Mouse (Mus musculus): ENCODE data around the gene Pacrg. TPM values are rescaled to one million over a fixed set of nuclear protein-coding genes. Genes with fewer than 3 reads are reported as not detected.

Gene Pacrg
- polyA plus RNA-seq, 1 experiment from 2014 or later = 9.2 TPM

DNA sequence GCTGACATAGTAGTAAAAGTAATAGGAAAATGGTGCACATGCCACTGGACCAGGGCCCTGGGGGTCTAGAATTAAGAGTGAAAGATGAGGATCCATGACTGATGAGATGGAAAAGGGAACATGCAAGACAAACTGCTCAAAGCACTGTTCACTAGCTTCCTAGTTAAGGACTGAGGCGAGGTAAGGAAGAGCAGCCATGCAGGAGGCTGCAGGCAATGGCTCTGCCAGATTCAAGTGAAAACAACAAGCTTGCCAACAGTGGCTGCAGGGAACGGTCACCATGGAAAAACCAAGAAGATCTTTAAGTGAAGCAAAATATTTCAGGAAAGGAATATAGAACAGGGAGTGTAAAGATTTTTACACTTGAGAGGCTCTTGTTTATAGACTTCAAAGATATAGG, 31.5 kb downstream of the Pacrg start:
- WGBS = 75% methylated on average over 2 of the region's 2 CpGs
- Histone ChIP-seq H3K36me3 (ENCODE audit: control insufficient read depth, insufficient read depth, low read length) (no peaks in the 10 kb centered on the region), H3K4me3 (replicated peaks; ENCODE audit: low read depth, low read length) (no peak overlapping the region), H3K9me3 (ENCODE audit: control insufficient read depth, low read length) (no peaks in the 10 kb centered on the region), H3K4me1 (ENCODE audit: control insufficient read depth, insufficient read depth, low read length) (no peaks in the 10 kb centered on the region), H3K9ac (replicated peaks; ENCODE audit: low read length) (no peak overlapping the region), H3K4me2 (ENCODE audit: low read length) (no peak overlapping the region), H3K27me3 (ENCODE audit: control insufficient read depth, insufficient read depth, low read length) (no peaks in the 10 kb centered on the region), H3K27ac (replicated peaks; ENCODE audit: low read depth, low read length) (no peak overlapping the region)
- DNase-seq (no peak), ATAC-seq (ENCODE audit: low FRiP score, low TSS enrichment) (no peak)

GRCm38 (mm10) chr17:10807261-10807998, 32.7 kb downstream of the Pacrg start:
- WGBS = 78% methylated on average over 13 of the region's 13 CpGs
- no peak for ATAC-seq (ENCODE audit: low FRiP score, low TSS enrichment)
- H3K9me3 ChIP-seq (ENCODE audit: control insufficient read depth, low read length) = no peaks in the 10 kb centered on the region
- no peak overlapping the region for H3K4me2 ChIP-seq (ENCODE audit: low read length)
- H3K4me3 ChIP-seq (replicated peaks; ENCODE audit: low read depth, low read length) = no peak overlapping the region
- H3K27me3 ChIP-seq (ENCODE audit: control insufficient read depth, insufficient read depth, low read length) = no peaks in the 10 kb centered on the region
- no peak overlapping the region for H3K9ac ChIP-seq (replicated peaks; ENCODE audit: low read length)
- H3K36me3 ChIP-seq (ENCODE audit: control insufficient read depth, insufficient read depth, low read length) = no peaks in the 10 kb centered on the region
- DNase-seq = peak; percentile 28
- H3K4me1 ChIP-seq (ENCODE audit: control insufficient read depth, insufficient read depth, low read length) = no peaks in the 10 kb centered on the region
- H3K27ac ChIP-seq (replicated peaks; ENCODE audit: low read depth, low read length) = no peak overlapping the region

- Histone ChIP-seq H3K4me3 (replicated peaks; ENCODE audit: low read depth, low read length) (no peak overlapping the region), H3K4me1 (ENCODE audit: control insufficient read depth, insufficient read depth, low read length) (no peaks in the 10 kb centered on the region), H3K36me3 (ENCODE audit: control insufficient read depth, insufficient read depth, low read length) (no peaks in the 10 kb centered on the region), H3K4me2 (ENCODE audit: low read length) (no peak overlapping the region), H3K27ac (replicated peaks; ENCODE audit: low read depth, low read length) (no peak overlapping the region), H3K27me3 (ENCODE audit: control insufficient read depth, insufficient read depth, low read length) (no peaks in the 10 kb centered on the region), H3K9ac (replicated peaks; ENCODE audit: low read length) (no peak overlapping the region), H3K9me3 (ENCODE audit: control insufficient read depth, low read length) (no peaks in the 10 kb centered on the region)
- DNase-seq (peak; percentile 50), ATAC-seq (ENCODE audit: low FRiP score, low TSS enrichment) (no peak)
- 65% methylated on average over 4 of the region's 4 CpGs for WGBS
These were observed 33.4 kb downstream of the Pacrg start for GRCm38 (mm10) chr17:10806692-10807091.

DNA sequence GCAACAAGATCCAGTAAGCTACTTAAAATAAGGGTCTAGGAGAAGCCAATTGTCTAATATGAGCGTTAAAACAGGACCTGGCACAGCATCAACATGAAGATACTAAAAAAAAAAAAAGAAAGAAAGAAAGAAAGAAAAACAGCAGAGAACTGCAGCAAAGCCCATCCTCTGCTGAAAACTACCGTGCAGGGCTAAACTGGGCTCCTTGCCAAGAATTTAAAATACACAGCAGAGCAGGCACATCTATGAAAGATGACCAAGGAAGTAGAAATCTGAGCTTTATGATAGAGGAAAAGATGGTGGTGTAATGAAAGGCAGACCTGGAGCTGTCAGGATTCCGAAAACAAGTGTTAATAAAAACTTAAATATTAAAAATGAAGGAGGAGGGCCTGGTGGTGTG, 48.5 kb downstream of the Pacrg start:
- H3K36me3 ChIP-seq (ENCODE audit: control insufficient read depth, insufficient read depth, low read length) = no peaks in the 10 kb centered on the region
- no peak overlapping the region for H3K4me2 ChIP-seq (ENCODE audit: low read length)
- H3K4me1 ChIP-seq (ENCODE audit: control insufficient read depth, insufficient read depth, low read length) = peaks cover 4% of the 10 kb centered on the region; the same call in 1 of the 2 replicates
- ATAC-seq (ENCODE audit: low FRiP score, low TSS enrichment) = no peak
- peak; percentile 75 for DNase-seq
- 44% methylated on average over 3 of the region's 3 CpGs for WGBS
- H3K27ac ChIP-seq (replicated peaks; ENCODE audit: low read depth, low read length) = 0 out of 2 replicates have a peak overlapping the region, but pooled peaks have one; percentile 32
- H3K9ac ChIP-seq (replicated peaks; ENCODE audit: low read length) = no peak overlapping the region
- H3K27me3 ChIP-seq (ENCODE audit: control insufficient read depth, insufficient read depth, low read length) = no peaks in the 10 kb centered on the region
- H3K4me3 ChIP-seq (replicated peaks; ENCODE audit: low read depth, low read length) = no peak overlapping the region
- H3K9me3 ChIP-seq (ENCODE audit: control insufficient read depth, low read length) = no peaks in the 10 kb centered on the region

GRCm38 (mm10) chr17:10784401-10784920, 55.6 kb downstream of the Pacrg start:
- Histone ChIP-seq H3K9me3 (ENCODE audit: control insufficient read depth, low read length) (no peaks in the 10 kb centered on the region), H3K36me3 (ENCODE audit: control insufficient read depth, insufficient read depth, low read length) (no peaks in the 10 kb centered on the region), H3K4me3 (replicated peaks; ENCODE audit: low read depth, low read length) (no peak overlapping the region), H3K27me3 (ENCODE audit: control insufficient read depth, insufficient read depth, low read length) (no peaks in the 10 kb centered on the region), H3K9ac (replicated peaks; ENCODE audit: low read length) (no peak overlapping the region), H3K4me1 (ENCODE audit: control insufficient read depth, insufficient read depth, low read length) (no peaks in the 10 kb centered on the region), H3K4me2 (ENCODE audit: low read length) (no peak overlapping the region), H3K27ac (replicated peaks; ENCODE audit: low read depth, low read length) (no peak overlapping the region)
- DNase-seq (no peak), ATAC-seq (ENCODE audit: low FRiP score, low TSS enrichment) (no peak)
- WGBS = 86% methylated on average over 4 of the region's 4 CpGs

- peak; percentile 24 for DNase-seq
- Histone ChIP-seq H3K4me3 (replicated peaks; ENCODE audit: low read depth, low read length) (no peak overlapping the region), H3K4me2 (ENCODE audit: low read length) (no peak overlapping the region), H3K27me3 (ENCODE audit: control insufficient read depth, insufficient read depth, low read length) (no peaks in the 10 kb centered on the region), H3K36me3 (ENCODE audit: control insufficient read depth, insufficient read depth, low read length) (no peaks in the 10 kb centered on the region), H3K4me1 (ENCODE audit: control insufficient read depth, insufficient read depth, low read length) (0 out of 2 replicates have a peak, but pooled peaks cover 8% of the 10 kb centered on the region), H3K27ac (replicated peaks; ENCODE audit: low read depth, low read length) (no peak overlapping the region), H3K9ac (replicated peaks; ENCODE audit: low read length) (no peak overlapping the region), H3K9me3 (ENCODE audit: control insufficient read depth, low read length) (no peaks in the 10 kb centered on the region)
- no peak for ATAC-seq (ENCODE audit: low FRiP score, low TSS enrichment)
- 55% methylated on average over 10 of the region's 10 CpGs for WGBS
These were observed 63.6 kb downstream of the Pacrg start for GRCm38 (mm10) chr17:10776503-10776902.

GRCm38 (mm10) chr17:10774468-10774867, 65.6 kb downstream of the Pacrg start:
- ATAC-seq (ENCODE audit: low FRiP score, low TSS enrichment) (no peak), DNase-seq (no peak)
- no peaks in the 10 kb centered on the region for H3K36me3 ChIP-seq (ENCODE audit: control insufficient read depth, insufficient read depth, low read length)

DNA sequence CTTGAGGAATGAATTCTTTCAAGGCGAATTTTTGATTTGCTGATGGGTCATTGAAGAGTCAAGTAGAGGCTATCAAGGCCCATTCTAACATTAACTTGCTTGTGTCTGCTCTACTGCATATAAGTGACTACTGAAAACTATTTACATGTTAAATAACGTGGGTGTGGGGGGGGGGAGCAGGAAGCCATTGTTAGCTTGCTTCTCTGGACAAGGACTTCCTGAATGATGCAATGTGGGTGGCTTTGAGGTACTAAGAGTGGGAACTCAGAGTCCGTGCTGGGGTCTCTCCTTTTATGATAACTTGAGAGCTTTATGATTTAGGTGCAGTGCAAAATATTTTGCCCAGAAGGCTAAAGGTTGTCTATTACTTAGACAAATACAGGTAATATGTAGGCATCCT, 67.9 kb downstream of the Pacrg start:
- Histone ChIP-seq H3K4me1 (ENCODE audit: control insufficient read depth, insufficient read depth, low read length) (0 out of 2 replicates have a peak, but pooled peaks cover 5% of the 10 kb centered on the region), H3K9me3 (ENCODE audit: control insufficient read depth, low read length) (no peaks in the 10 kb centered on the region), H3K9ac (replicated peaks; ENCODE audit: low read length) (no peak overlapping the region), H3K4me3 (replicated peaks; ENCODE audit: low read depth, low read length) (no peak overlapping the region), H3K27me3 (ENCODE audit: control insufficient read depth, insufficient read depth, low read length) (no peaks in the 10 kb centered on the region), H3K36me3 (ENCODE audit: control insufficient read depth, insufficient read depth, low read length) (no peaks in the 10 kb centered on the region), H3K4me2 (ENCODE audit: low read length) (no peak overlapping the region), H3K27ac (replicated peaks; ENCODE audit: low read depth, low read length) (no peak overlapping the region)
- 65% methylated on average over 3 of the region's 3 CpGs for WGBS
- DNase-seq (no peak), ATAC-seq (ENCODE audit: low FRiP score, low TSS enrichment) (no peak)

More at GRCm38 (mm10) chr17:10774468-10774867, 65.6 kb downstream of the Pacrg start:
- Histone ChIP-seq H3K4me1 (ENCODE audit: control insufficient read depth, insufficient read depth, low read length) (0 out of 2 replicates have a peak, but pooled peaks cover 8% of the 10 kb centered on the region), H3K9ac (replicated peaks; ENCODE audit: low read length) (no peak overlapping the region), H3K27me3 (ENCODE audit: control insufficient read depth, insufficient read depth, low read length) (no peaks in the 10 kb centered on the region), H3K4me2 (ENCODE audit: low read length) (no peak overlapping the region), H3K27ac (replicated peaks; ENCODE audit: low read depth, low read length) (no peak overlapping the region), H3K4me3 (replicated peaks; ENCODE audit: low read depth, low read length) (no peak overlapping the region), H3K9me3 (ENCODE audit: control insufficient read depth, low read length) (no peaks in the 10 kb centered on the region)
- 78% methylated on average over 1 of the region's 1 CpGs for WGBS

- H3K9ac ChIP-seq (replicated peaks; ENCODE audit: low read length) = no peak overlapping the region
- ATAC-seq (ENCODE audit: low FRiP score, low TSS enrichment) (no peak), DNase-seq (no peak)
- no peaks in the 10 kb centered on the region for H3K4me1 ChIP-seq (ENCODE audit: control insufficient read depth, insufficient read depth, low read length)
- H3K27ac ChIP-seq (replicated peaks; ENCODE audit: low read depth, low read length) = no peak overlapping the region
- H3K4me3 ChIP-seq (replicated peaks; ENCODE audit: low read depth, low read length) = no peak overlapping the region
- 91% methylated on average over 6 of the region's 6 CpGs for WGBS
- H3K36me3 ChIP-seq (ENCODE audit: control insufficient read depth, insufficient read depth, low read length) = no peaks in the 10 kb centered on the region
- H3K27me3 ChIP-seq (ENCODE audit: control insufficient read depth, insufficient read depth, low read length) = no peaks in the 10 kb centered on the region
- no peak overlapping the region for H3K4me2 ChIP-seq (ENCODE audit: low read length)
- no peaks in the 10 kb centered on the region for H3K9me3 ChIP-seq (ENCODE audit: control insufficient read depth, low read length)
These were observed 70.2 kb downstream of the Pacrg start for GRCm38 (mm10) chr17:10769873-10770272.
